Comparison of ENCODE assay signal across 8 mouse cellular contexts in the genomic region with DNA sequence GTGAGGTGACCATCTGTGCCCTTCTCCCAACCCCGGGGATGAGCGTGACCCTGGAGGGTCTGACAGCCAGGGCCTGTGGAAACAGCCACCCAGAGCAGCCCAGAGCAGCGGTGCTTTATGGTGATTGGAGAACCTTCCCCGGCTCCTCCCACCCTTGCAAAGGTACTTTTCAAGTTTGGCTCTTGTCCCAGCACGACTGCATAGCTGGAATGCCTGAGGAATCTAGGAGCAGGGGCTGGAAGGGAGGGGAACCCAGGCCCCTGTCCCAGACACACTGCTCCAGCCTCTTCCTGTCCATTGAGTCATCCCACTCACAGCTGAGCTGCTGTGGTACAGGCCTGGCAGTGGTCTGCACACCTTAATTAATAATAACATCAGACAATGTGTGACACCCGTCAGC. TPM values are rescaled to one million over a fixed set of nuclear protein-coding genes. Genes with fewer than 3 reads are reported as not detected.
DNase-seq lines count a peak whose midpoint lies in the region; ATAC-seq and TF ChIP-seq lines count a peak whose summit lies in the region.

No protein-coding gene starts in this region.

- H3K4me3 ChIP-seq in ES-Bruce4 (ENCODE audit: low read depth, low read length): no peak overlapping the region
- H3K4me3 ChIP-seq in limb, embryonic 12.5 days (replicated peaks): no peak overlapping the region
- H3K4me3 ChIP-seq in neural tube, embryonic 15.5 days (replicated peaks): no peak overlapping the region

- no peak for TF ChIP-seq POLR2A in ES-Bruce4 (IDR thresholded peaks at IDR 0.05; ENCODE audit: insufficient read depth, low read length)

- peak; percentile 89 for ATAC-seq in limb, embryonic 12.5 days (ENCODE audit: insufficient number of reproducible peaks, insufficient read depth, low FRiP score, low TSS enrichment, low read depth)
- ATAC-seq in neural tube, embryonic 15.5 days (ENCODE audit: low FRiP score): no peak
- no peak for ATAC-seq in cerebellum, adult (ENCODE audit: insufficient number of reproducible peaks, low FRiP score, low TSS enrichment)

- WGBS in limb, embryonic 12.5 days: 20% methylated on average over 6 of the region's 6 CpGs
- WGBS in neural tube, embryonic 15.5 days: 29% methylated on average over 6 of the region's 6 CpGs

- H3K4me2 ChIP-seq in limb, embryonic 12.5 days: peak overlapping the region; percentile 15; the same call in 1 of the 2 replicates
- no peak overlapping the region for H3K4me2 ChIP-seq in neural tube, embryonic 15.5 days

- H3K4me1 ChIP-seq in ES-Bruce4 (ENCODE audit: control insufficient read depth, insufficient read depth, low read length): peaks cover 9% of the 10 kb centered on the region
- peaks cover 13% of the 10 kb centered on the region for H3K4me1 ChIP-seq in limb, embryonic 12.5 days (replicated peaks)
- H3K4me1 ChIP-seq in neural tube, embryonic 15.5 days: peaks cover 7% of the 10 kb centered on the region; the same call in 1 of the 2 replicates

- peak; percentile 76 for DNase-seq in embryo, embryonic 10.5 days (ENCODE audit: low spot score)
- DNase-seq in heart, postnatal 14 days: peak; percentile 42 to 69
- DNase-seq in cerebellum, postnatal 14 days: no peak
- DNase-seq in cerebellum, postnatal 4 days (ENCODE audit: low spot score in 2 of 2): no peak

- TF ChIP-seq EP300 in ES-Bruce4 (IDR thresholded peaks at IDR 0.05; ENCODE audit: insufficient read depth, low read depth, low read length): 0 out of 2 replicates have a peak, but pooled peaks have one; percentile 35

- TF ChIP-seq CTCF in ES-Bruce4 (IDR thresholded peaks at IDR 0.05; ENCODE audit: low read depth, low read length): no peak

- H3K27ac ChIP-seq in ES-Bruce4 (ENCODE audit: insufficient read depth, low read length): peak overlapping the region; percentile 92
- H3K27ac ChIP-seq in limb, embryonic 12.5 days: peak overlapping the region; percentile 77
- peak overlapping the region; percentile 48; the same call in 1 of the 2 replicates for H3K27ac ChIP-seq in neural tube, embryonic 15.5 days (replicated peaks)

- H3K36me3 ChIP-seq in ES-Bruce4 (ENCODE audit: control insufficient read depth, insufficient read depth, low read length, poor library complexity, severe bottlenecking): 0 out of 2 replicates have a peak, but pooled peaks cover 3% of the 10 kb centered on the region
- H3K36me3 ChIP-seq in limb, embryonic 12.5 days: peaks cover 82% of the 10 kb centered on the region
- peaks cover 33% of the 10 kb centered on the region for H3K36me3 ChIP-seq in neural tube, embryonic 15.5 days

- H3K27me3 ChIP-seq in ES-Bruce4 (ENCODE audit: control insufficient read depth, insufficient read depth, low read length, poor library complexity, severe bottlenecking): no peaks in the 10 kb centered on the region
- H3K27me3 ChIP-seq in limb, embryonic 12.5 days: no peaks in the 10 kb centered on the region
- no peaks in the 10 kb centered on the region for H3K27me3 ChIP-seq in neural tube, embryonic 15.5 days (replicated peaks)

- intact Hi-C loops in heart, postnatal 14 days (cut with DNase I): no loop called here

- H3K9ac ChIP-seq in ES-Bruce4 (ENCODE audit: low read depth, poor library complexity, severe bottlenecking): no peak overlapping the region
- no peak overlapping the region for H3K9ac ChIP-seq in limb, embryonic 12.5 days (replicated peaks)
- H3K9ac ChIP-seq in neural tube, embryonic 15.5 days (replicated peaks): no peak overlapping the region

- H3K9me3 ChIP-seq in ES-Bruce4 (replicated peaks; ENCODE audit: control insufficient read depth, insufficient read depth, low read length, poor library complexity, severe bottlenecking): no peaks in the 10 kb centered on the region
- no peaks in the 10 kb centered on the region for H3K9me3 ChIP-seq in limb, embryonic 12.5 days
- H3K9me3 ChIP-seq in neural tube, embryonic 15.5 days (replicated peaks): no peaks in the 10 kb centered on the region

RNA-seq across cellular contexts. Expression of gene Gm13420, which starts 34.8 kb away (rescaled TPM):
- polyA plus RNA-seq in ES-Bruce4 (2011; ENCODE audit: insufficient read depth, insufficient read length, low read depth, missing spikeins): 0.75 TPM in 1 of 2 replicates, not detected in the other
- not detected for total RNA-seq in heart, postnatal 14 days (2021)
- polyA plus RNA-seq in limb, embryonic 12.5 days (2016; fragmentation: Nextera tagmentation; extraction: Ambion mirVana): 0.19 TPM in 1 of 2 replicates, not detected in the other
- polyA plus RNA-seq in neural tube, embryonic 15.5 days (2015; fragmentation: Nextera tagmentation; extraction: Ambion mirVana): 0.19 and 0.33 TPM in 2 replicates

RNA-seq across cellular contexts. Expression of gene Gm13547, which starts 42.4 kb away (rescaled TPM):
- polyA plus RNA-seq in ES-Bruce4 (2011; ENCODE audit: insufficient read depth, insufficient read length, low read depth, missing spikeins): not detected in 2 replicates
- not detected for total RNA-seq in heart, postnatal 14 days (2021)
- polyA plus RNA-seq in limb, embryonic 12.5 days (2016; fragmentation: Nextera tagmentation; extraction: Ambion mirVana): 0.54 TPM in 1 of 2 replicates, not detected in the other
- not detected in 2 replicates for polyA plus RNA-seq in neural tube, embryonic 15.5 days (2015; fragmentation: Nextera tagmentation; extraction: Ambion mirVana)

Comparison
In these comparisons a context has a peak if more than half of its experiments do, and no peak if none do; other contexts are left out.
1. DNase-seq: peak in embryo, embryonic 10.5 days (single experiment) and heart, postnatal 14 days (2 of 2); none in cerebellum, postnatal 14 days (0 of 2) and cerebellum, postnatal 4 days (0 of 2).
2. Peak in every context shown above with its lines, with median percentiles within 50 percentile points of each other: H3K27ac ChIP-seq.